Mouse (Mus musculus) liver, embryonic 14.5 days (tissue): ENCODE measurements around the gene Zfp141. TPM values are rescaled to one million over a fixed set of nuclear protein-coding genes. Genes with fewer than 3 reads are reported as not detected.

Source experiments
- ATAC-seq: fragments of 200-750 bp; cut with Nextera tagmentation; 2 replicates; pipeline ENCODE4 v1.8.0; 2017; ENCODE audit warnings: moderate number of reproducible peaks, mild to moderate bottlenecking, moderate library complexity; ENCODE audit not compliant: insufficient read depth
- DNase-seq, 3 experiments: peaks; one replicate each; pipeline ENCODE4 v3.0.0-alpha.2; 2012 to 2013; ENCODE audit warnings: low read depth in 3 of 3, low spot score in 3 of 3
- H3K27ac ChIP-seq: fragments of 300-500 bp; sonication (generic); 2 replicates; pipeline ENCODE4 v1.5.1; 2014; ENCODE audit warnings: moderate library complexity, mild to moderate bottlenecking, control low read depth, inconsistent platforms
- H3K27me3 ChIP-seq: fragments of 300-500 bp; sonication (generic); 2 replicates; pipeline ENCODE4 v1.6.1; 2014; ENCODE audit warnings: mild to moderate bottlenecking, low read length, moderate library complexity; ENCODE audit not compliant: control insufficient read depth, insufficient read depth
- H3K36me3 ChIP-seq: fragments of 300-500 bp; sonication (generic); replicated peaks from 2 replicates; pipeline ENCODE4 v1.6.1; 2014; ENCODE audit warnings: low read depth; ENCODE audit not compliant: control insufficient read depth, insufficient read depth
- H3K4me1 ChIP-seq, 2 experiments: fragments of 200-500 bp in 1 of 2; fragments of 300-500 bp in 1 of 2; sonication (generic) in 1 of 2; replicated peaks; 2 replicates each; pipeline ENCODE4 v1.6.1; 2012 to 2014; ENCODE audit warnings: antibody characterized with exemption in 1 of 2, inconsistent platforms in 1 of 2, low read length in 1 of 2; ENCODE audit not compliant: control insufficient read depth in 2 of 2, insufficient read depth in 2 of 2
- H3K4me2 ChIP-seq: fragments of 300-500 bp; sonication (generic); 2 replicates; pipeline ENCODE4 v1.6.1; 2014; ENCODE audit warnings: low read depth, mild to moderate bottlenecking, control low read depth, moderate library complexity
- H3K4me3 ChIP-seq, 2 experiments: fragments of 200-500 bp in 1 of 2; fragments of 300-500 bp in 1 of 2; sonication (generic) in 1 of 2; 2 replicates each; pipeline ENCODE4 v1.5.1; 2012 to 2014; ENCODE audit warnings: low read depth in 2 of 2, low read length in 2 of 2, mild to moderate bottlenecking in 2 of 2, control low read depth in 1 of 2, inconsistent platforms in 1 of 2, moderate library complexity in 1 of 2; ENCODE audit not compliant: insufficient read depth in 1 of 2
- H3K9ac ChIP-seq: fragments of 300-500 bp; sonication (generic); replicated peaks from 2 replicates; pipeline ENCODE4 v1.6.1; 2014; ENCODE audit warnings: mild to moderate bottlenecking, control low read depth, moderate library complexity
- H3K9me3 ChIP-seq: fragments of 300-500 bp; sonication (generic); 2 replicates; pipeline ENCODE4 v1.6.1; 2016; ENCODE audit warnings: low read length, mixed read lengths; ENCODE audit not compliant: control insufficient read depth
- CTCF ChIP-seq: IDR thresholded peaks from 2 replicates; pipeline ENCODE4 v1.5.1; 2016; ENCODE audit warnings: antibody characterized with exemption, low read depth, control low read depth
- EP300 ChIP-seq: IDR thresholded peaks from 2 replicates; pipeline ENCODE4 v1.6.1; 2016; ENCODE audit warnings: antibody characterized with exemption, low read depth
- WGBS: fragments of 180-500 bp; shearing (Covaris S2); extraction: QIAGEN DNeasy Blood & Tissue Kit; methylation state at CpG from one replicate; pipeline ENCODE4 v1.1.7; 2014; ENCODE audit not compliant: insufficient replicate concordance; 5-methylcytosine and 5-hydroxymethylcytosine counted together
- polyA plus RNA-seq, 2 experiments: library from polyadenylated mRNA; depleted of rRNA in 1 of 2; stranded (reverse) in 1 of 2; unstranded in 1 of 2; fragments of >200 nt; fragmentation: Nextera tagmentation in 1 of 2; extraction: Ambion mirVana in 1 of 2; gene quantifications; 2 replicates each; pipeline versions ENCODE4 v1.2.1 to v1.2.3; 2012 to 2014

The Zfp141 gene
- polyA plus RNA-seq, 2 experiments = 2.7 to 3.1 TPM

GRCm38 (mm10) chr7:42496202-42496601 lies 9.3 kb downstream of the Zfp141 start:
- 35% methylated on average over 1 of the region's 1 CpGs for WGBS
- no peaks in the 10 kb centered on the region for H3K4me1 ChIP-seq
- no peak for DNase-seq
- no peak overlapping the region for H3K4me3 ChIP-seq
- H3K27me3 ChIP-seq = no peaks in the 10 kb centered on the region
- no peak for ATAC-seq
- TF ChIP-seq EP300 = no peak
- TF ChIP-seq CTCF = no peak
- no peaks in the 10 kb centered on the region for H3K9me3 ChIP-seq
- H3K36me3 ChIP-seq = no peaks in the 10 kb centered on the region
- no peak overlapping the region for H3K9ac ChIP-seq
- H3K4me2 ChIP-seq = no peak overlapping the region
- H3K27ac ChIP-seq = no peak overlapping the region

GRCm38 (mm10) chr7:42490859-42491258 lies 14.7 kb downstream of the Zfp141 start:
- DNase-seq (no peak), ATAC-seq (no peak)
- H3K9ac ChIP-seq = no peak overlapping the region
- H3K9me3 ChIP-seq = no peaks in the 10 kb centered on the region
- H3K36me3 ChIP-seq = no peaks in the 10 kb centered on the region; the same call in 1 of the 2 replicates
- no peak overlapping the region for H3K27ac ChIP-seq
- H3K4me3 ChIP-seq = no peak overlapping the region
- peaks cover 0 to 2% of the 10 kb centered on the region in 2 experiments; a peak in 1 of 4 replicates for H3K4me1 ChIP-seq
- H3K27me3 ChIP-seq = no peaks in the 10 kb centered on the region
- 57% methylated on average over 5 of the region's 5 CpGs for whole genome bisulfite sequencing
- no peak for TF ChIP-seq EP300
- no peak for TF ChIP-seq CTCF
- no peak overlapping the region for H3K4me2 ChIP-seq

GRCm38 (mm10) chr7:42490358-42490757 lies 15.2 kb downstream of the Zfp141 start:
- DNase-seq = no peak
- WGBS = 59% methylated on average over 4 of the region's 4 CpGs
- no peak for TF ChIP-seq EP300
- TF ChIP-seq CTCF = no peak

GRCm38 (mm10) chr7:42454640-42455039 lies 50.9 kb downstream of the Zfp141 start:
- H3K9me3 ChIP-seq = no peaks in the 10 kb centered on the region
- DNase-seq = no peak
- TF ChIP-seq EP300 (no peak), CTCF (no peak)
- no peaks in the 10 kb centered on the region for H3K36me3 ChIP-seq
- no peak overlapping the region for H3K4me3 ChIP-seq
- no peaks in the 10 kb centered on the region for H3K4me1 ChIP-seq
- H3K9ac ChIP-seq = no peak overlapping the region
- WGBS = 56% methylated on average over 4 of the region's 4 CpGs
- ATAC-seq = no peak
- no peak overlapping the region for H3K4me2 ChIP-seq
- H3K27me3 ChIP-seq = no peaks in the 10 kb centered on the region
- no peak overlapping the region for H3K27ac ChIP-seq

More at GRCm38 (mm10) chr7:42490358-42490757, 15.2 kb downstream of the Zfp141 start:
- Histone ChIP-seq H3K9me3 (no peaks in the 10 kb centered on the region), H3K27ac (no peak overlapping the region), H3K27me3 (no peaks in the 10 kb centered on the region), H3K4me1 (peaks cover 0 to 2% of the 10 kb centered on the region in 2 experiments; a peak in 1 of 4 replicates), H3K36me3 (no peaks in the 10 kb centered on the region; the same call in 1 of the 2 replicates), H3K9ac (no peak overlapping the region), H3K4me3 (no peak overlapping the region), H3K4me2 (no peak overlapping the region)
- ATAC-seq = no peak

- ATAC-seq (no peak), DNase-seq (no peak)
Observed at GRCm38 (mm10) chr7:42450618-42451017, 54.9 kb downstream of the Zfp141 start.

More at GRCm38 (mm10) chr7:42450618-42451017, 54.9 kb downstream of the Zfp141 start:
- Histone ChIP-seq H3K27ac (no peak overlapping the region), H3K4me1 (no peaks in the 10 kb centered on the region), H3K4me3 (no peak overlapping the region), H3K36me3 (no peaks in the 10 kb centered on the region), H3K9me3 (no peaks in the 10 kb centered on the region), H3K27me3 (no peaks in the 10 kb centered on the region), H3K4me2 (no peak overlapping the region), H3K9ac (no peak overlapping the region)
- WGBS = 20% methylated on average over 3 of the region's 3 CpGs
- TF ChIP-seq EP300 (no peak), CTCF (peak; percentile 65)
